Mouse (Mus musculus) testis, adult 2 months (tissue): ENCODE data around the gene Hmga2.

Experiments used
- CTCF ChIP-seq: fragments of 200-500 bp; IDR thresholded peaks from 2 replicates; pipeline ENCODE4 v1.5.1; 2012; ENCODE audit warnings: low read depth, mild to moderate bottlenecking, inconsistent platforms, low read length, moderate library complexity; ENCODE audit not compliant: control insufficient read depth, insufficient read depth, insufficient replicate concordance
- POLR2A ChIP-seq: fragments of 200-500 bp; IDR thresholded peaks from 2 replicates; pipeline ENCODE4 v1.6.1; 2012; ENCODE audit warnings: low read depth, mild to moderate bottlenecking, inconsistent platforms, low read length, moderate library complexity; ENCODE audit not compliant: control insufficient read depth

- no peak for TF ChIP-seq CTCF
- no peak for TF ChIP-seq POLR2A
These were observed 43.4 kb downstream of the Hmga2 start for GRCm38 (mm10) chr10:120432731-120433462.
